Mouse (Mus musculus): ENCODE data around the gene Myh11.
A peak's percentile ranks its signal among the peaks of the same experiment; 100 is the strongest.

The Myh11 gene

DNA sequence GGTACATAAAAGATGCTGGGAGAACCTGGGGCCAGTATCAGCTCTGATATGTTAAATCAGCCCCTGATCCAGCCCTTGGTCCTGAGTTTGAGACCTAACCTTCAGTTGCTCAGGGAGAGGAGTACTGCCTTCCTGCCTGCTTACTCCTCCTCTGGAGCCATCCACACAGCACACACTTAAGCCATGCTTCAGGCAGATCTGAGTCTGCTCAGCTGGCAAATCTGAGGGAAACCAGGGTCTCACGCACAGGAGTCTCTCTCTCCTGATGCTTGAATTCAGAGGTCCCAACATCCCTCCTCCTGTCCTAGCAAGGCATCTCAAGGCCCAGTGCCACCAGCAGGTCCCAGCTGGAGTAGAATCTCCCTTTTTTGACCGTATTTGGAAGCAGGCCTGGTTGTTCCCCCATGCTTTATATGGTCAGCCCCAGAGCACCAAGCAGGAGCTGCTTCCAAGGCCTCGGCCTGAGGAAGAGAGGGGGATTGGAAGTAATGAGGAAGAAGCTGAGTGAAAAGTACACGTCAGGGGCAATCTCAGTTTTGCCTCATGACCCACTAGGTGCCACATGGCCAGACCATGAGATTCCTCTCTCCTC, 18.7 kb downstream of the Myh11 start:
- no peak for DNase-seq (ENCODE audit: low read depth, low spot score)

DNA sequence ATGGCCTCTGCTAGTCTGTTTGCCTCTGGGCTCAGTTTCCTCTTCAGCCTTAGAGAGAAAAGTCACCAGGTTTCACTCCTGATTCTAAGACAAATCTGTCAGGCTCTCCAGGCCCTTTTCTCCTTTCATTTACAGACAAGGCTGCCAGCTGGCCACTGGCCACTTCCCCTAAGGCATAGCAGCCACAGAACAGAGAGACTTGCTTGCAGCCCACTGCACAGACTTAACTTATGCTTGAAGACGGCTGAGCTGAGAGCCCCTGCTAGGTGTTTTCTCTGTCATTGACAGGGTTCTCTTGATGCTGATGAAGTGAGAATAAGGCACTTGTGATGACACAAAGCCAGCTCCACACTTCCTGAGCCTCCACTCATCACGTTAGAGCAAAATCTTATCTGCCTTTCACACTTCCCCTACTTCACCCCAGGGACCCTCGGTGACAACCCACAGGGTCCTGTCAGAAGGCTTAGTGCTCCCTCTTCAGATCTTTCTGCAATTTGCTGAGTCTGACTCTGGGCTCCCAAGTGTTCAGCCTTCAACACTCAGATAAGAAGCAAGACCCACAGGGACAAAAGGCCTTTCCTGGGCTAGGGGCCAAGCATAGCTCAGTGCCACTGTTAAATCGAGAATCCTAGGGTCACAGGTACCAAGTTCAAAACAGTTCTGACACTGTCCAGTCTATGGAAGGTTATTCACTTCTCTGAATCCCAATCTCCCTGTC, 25.8 kb downstream of the Myh11 start:
- DNase-seq (ENCODE audit: low read depth, low spot score), result no peak

DNA sequence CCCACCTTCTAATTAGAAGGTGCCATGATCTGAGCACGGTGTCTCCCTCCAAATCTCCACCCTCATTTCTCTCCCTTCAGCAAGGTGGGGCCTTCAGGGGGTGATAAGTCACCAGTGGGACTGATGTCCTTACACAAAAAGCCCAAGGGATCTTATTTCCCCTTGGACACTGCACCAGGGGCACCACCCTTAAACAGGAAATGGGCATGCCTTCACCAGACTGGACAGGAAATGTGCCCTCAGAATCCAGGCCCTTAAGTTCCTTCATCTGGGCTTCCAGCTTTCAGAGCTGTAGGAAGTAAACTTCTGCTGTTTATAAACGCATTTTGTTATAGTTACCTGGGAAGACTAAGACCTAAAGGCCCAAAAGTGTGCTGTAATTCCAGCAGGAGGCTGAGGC, 26.7 kb downstream of the Myh11 start:
- no peak for DNase-seq (ENCODE audit: low read depth, low spot score)

DNA sequence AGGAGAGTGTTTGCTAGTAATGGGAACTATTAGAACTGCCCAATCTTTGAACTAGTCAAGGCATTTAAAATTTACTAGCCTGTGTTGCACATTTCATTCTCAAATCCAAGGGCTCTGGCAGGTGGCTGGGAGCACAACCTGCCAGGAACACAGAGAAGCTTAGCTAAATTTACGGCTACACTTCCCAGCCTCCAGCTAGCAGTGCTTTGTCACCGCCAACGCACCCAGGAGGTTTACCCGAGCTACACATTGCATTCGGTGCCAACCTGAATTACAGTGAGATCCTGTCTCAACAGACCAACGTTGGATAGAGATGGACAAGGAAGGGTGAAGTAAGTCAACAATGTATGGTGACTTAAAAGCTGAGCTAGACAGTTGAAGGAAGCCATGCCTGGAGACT, 27.9 kb downstream of the Myh11 start:
- DNase-seq (ENCODE audit: low read depth, low spot score), result no peak

DNA sequence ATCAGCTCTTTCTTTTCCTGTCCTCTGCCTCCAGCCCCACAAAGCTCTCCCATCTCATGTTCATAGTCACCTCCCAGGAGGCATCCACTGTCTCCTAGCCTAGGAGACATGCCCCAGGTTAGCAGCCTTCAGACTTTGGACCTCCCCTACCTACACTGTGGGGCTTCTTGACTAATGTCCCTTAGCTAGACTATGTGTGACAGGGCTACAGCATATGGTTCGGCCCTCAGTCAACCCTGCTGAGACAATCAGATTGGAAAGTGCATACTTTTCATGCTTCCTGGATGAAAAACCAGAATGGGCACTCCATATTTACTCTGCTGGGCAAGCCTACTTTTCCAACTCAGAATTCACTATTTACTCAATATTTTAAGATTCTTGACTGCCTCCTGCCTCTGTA, 28.8 kb downstream of the Myh11 start:
- DNase-seq (ENCODE audit: low read depth, low spot score), result no peak

DNA sequence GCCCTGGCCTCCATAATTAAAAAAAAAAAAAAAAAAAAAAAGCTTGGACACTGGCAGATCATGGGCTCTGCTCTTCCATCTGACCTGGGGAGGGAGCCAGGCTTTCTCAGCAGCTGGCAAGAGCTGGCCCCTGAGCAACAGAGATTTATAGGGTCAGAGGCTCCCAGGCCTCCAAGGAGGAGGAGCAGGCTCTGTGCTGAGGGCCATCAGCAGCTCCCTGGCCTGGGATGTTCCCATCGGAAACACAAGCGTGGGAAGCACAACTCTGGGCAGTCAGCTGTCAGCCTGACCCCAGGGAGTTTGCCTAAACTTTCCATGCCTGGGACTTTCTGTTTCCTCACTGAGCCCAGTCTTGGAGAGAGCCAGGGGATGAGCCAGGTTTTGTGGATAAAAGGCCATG, 32.3 kb downstream of the Myh11 start:
- no peak for DNase-seq (ENCODE audit: low read depth, low spot score)

DNA sequence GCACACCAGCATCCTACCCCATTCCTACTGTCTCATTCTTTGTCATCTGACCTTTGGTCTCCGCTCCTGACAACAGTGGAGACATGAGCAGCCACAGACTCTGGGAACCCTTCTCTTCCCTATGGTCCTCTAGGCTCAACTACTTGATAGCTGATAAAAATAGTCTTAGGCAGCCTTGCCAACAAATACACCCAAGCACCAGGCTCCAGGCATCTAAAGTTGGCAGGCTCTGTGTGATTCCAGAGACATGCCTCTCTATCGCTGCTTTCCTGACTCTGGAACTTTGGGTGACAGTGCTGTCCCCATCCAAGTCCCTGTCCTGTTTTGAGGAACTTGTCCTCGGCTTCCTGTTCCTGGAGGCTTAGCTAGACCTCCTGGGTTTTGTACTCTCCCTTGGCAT, 37.6 kb downstream of the Myh11 start:
- DNase-seq (ENCODE audit: low read depth, low spot score), result no peak

DNA sequence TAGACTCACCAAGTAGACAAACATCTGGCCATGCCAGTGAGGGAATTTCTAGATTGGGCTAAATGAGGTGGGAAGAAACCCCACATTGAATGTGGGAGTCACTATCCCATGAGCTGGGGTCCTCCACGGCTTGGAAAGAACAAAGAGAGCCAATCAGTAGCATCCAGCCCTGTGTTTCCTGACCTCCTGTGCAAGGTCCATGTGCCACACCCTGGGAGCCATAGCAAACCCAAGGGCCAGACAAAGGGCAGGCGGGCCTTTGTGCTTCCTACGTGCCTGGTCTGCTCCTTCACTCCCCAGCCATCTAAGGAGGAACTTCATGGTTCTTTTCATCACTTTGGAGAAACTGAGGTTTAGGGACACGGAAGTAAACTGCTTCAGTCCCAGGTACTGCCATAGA, 38.3 kb downstream of the Myh11 start:
- DNase-seq (ENCODE audit: low read depth, low spot score), result no peak

DNA sequence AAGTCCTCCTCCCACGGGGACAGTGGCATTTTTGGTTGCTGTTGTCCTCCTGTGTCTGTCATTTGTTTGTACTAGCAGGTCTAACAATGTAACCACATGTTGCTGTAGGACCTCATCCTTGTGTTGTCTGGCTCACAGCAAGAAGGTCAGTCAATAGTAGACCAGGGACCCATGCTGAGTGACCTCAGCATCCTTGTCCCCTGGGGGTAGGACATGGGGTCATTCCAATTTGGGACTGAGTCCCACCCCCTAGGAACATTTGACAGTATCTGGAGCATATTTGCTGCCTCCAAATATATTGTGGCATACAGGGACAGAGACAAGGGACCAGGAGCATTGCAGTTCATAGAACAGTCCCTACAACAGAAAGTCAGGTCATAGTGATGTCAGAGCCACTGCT, 41.3 kb downstream of the Myh11 start:
- no peak for DNase-seq (ENCODE audit: low read depth, low spot score)

DNA sequence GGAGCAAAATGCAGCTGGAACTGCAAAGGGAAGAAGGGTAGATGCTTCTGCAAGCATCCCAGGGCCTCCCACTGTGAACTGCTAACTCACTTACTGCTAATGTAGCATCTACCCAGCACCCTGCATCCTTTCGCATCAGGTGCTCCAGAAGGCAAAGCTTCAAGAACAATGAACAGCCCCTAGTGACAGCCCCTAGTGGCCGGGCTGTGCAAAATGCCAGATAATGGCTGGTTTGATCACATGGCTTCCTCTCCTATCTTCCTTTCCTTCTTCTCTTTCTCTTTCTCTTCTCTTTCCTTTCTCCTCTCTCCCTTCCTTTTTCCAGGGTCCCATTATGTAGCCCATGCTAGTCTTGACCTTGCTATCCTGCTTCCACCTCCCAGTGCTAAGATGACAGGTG, 48.6 kb downstream of the Myh11 start:
- no peak for DNase-seq (ENCODE audit: low read depth, low spot score)

DNA sequence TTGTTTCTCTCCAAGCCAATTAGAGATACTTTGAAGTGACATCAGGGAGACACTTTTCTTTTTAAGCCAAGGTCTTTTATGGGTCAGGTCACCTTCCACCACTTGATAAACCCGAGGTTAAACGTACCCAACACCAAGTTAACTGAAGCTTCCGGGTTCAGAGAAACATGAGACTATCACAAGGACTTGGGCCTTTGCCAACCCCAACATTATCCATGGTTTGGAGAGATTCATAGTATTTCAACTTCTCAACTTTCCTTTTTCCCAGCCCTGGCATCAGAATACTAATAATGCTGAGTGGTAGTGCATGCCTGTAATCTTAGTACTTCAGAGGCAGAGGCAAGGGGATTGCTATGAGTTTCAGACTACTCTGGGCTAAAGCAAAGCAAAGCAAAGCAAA, 49.1 kb downstream of the Myh11 start:
- no peak for DNase-seq (ENCODE audit: low read depth, low spot score)

DNA sequence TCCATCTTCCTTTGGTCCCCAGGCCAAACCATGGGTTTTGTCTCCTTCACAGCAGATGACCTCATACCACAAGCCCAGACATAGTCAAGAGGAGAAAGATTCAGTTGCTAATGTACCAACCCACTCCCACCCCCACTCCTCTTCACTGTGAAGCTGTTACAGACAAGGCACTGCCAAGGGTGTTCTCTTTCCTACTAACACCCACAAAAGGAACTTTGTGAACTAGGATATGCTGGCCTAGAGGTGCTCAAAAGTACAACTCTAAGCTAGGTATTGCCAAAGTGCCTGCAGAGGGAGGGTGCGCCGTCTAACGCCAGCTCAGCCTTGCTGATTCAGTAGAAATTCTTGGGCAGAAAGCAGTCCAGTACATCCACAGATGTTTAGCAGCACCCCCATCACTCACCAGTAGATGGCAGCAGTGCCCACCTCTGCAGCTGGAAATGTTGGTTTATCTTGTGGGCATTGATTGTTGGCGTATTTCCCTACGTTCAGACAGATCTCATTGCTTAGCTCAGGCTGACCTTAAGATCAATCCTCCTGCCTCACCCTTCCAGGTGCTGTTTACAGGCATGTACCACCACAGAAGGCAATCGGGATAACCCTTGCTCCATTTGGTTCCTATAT, 54.0 kb downstream of the Myh11 start:
- DNase-seq (ENCODE audit: low read depth, low spot score), result peak; percentile 30

DNA sequence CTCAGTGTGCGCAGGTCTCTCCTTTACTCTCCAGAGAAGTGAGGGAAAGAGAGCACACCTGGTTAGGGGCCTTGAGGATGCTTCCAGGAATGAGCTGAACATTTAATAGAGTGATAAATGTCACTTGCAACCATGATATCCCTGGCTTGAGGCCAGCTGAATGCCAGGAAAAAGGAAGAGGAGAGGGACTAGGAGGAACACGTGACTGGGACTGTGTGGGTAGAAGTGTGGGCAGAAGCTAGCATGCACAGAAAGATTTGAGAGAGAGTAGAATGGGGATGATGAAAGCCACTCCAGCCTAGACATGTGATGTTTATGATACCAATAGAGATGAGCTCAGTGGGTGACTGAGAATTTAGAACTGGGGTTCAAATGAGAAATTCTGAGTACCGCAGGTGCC, 76.0 kb downstream of the Myh11 start:
- no peak for DNase-seq (ENCODE audit: low read depth, low spot score)

DNA sequence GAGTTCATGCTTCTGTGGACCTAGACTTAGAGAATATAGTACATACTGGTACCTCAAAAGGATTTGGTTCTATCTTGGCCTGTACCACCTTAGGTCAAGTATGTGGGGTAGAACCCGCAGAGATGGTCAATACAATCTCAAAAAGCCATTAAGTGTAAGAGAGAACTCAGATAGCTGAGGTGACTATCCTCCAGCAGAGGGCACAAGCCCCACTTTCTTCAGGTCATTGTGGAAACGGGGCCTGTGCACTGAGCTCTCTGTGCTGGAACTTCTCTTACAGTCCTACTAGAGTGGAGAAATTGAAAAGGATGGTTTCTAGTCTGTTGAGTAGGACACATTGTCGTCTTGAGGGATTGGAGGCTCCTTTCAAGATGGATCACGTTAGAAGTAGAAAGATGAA, 92.4 kb downstream of the Myh11 start:
- DNase-seq (ENCODE audit: low read depth, low spot score), result no peak

DNA sequence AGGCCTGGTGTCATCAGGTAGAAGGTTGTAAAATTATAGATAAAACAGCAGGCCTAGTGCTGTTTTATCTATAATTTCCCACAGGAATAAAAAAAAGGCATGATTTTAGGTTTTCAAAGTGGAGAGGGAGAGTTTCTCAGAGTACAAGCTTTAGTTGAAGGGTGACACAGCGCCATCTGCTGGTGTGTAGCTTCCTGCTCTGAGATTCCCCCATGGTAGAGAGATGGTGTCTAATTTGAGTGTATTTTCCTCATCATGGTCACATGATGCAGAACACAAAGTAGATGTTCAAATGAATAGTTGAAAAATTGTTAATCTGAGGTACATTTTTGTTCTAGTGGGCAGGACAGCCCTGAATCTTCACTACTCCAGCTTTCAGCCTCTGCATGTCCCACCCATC, 95.7 kb downstream of the Myh11 start:
- no peak for DNase-seq (ENCODE audit: low read depth, low spot score)

DNA sequence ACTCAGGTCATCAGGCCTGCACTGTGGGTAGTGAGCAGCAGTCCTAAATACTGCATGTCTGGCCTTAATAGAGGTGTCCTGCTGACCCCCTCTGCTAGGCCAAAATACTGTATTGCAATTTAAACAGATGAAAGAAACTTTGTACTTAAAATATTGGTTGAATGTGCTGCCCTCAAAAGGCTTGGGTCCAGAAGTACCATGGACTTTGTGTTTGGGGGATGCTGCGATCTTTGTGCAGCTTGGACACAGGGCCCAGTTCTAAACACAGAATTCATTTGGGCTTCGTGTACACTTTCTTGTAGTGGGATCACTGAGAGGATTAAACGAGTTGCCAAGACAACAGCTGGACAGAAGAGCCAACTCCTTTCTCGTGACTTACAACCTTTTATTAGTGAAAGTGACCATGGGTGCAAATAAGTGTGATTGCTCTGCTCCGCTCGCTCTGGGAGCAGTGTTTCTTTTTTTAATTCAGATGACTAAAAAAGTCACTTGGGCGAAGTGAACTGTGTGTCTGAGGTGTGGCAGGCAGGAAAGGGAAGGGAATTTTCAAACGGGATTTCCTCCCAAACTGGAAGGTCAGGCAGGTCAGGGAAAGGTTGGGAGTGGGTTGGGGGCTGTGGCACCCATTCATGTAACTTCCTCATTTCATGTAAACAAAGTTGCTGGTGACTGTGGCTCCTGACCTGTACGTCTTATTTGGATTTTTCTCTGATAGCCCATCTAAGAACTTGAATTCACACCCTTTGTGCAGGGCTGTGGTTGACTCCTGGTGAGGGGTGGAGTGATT, 96.8 kb downstream of the Myh11 start:
- no peak for DNase-seq (ENCODE audit: low read depth, low spot score)

DNA sequence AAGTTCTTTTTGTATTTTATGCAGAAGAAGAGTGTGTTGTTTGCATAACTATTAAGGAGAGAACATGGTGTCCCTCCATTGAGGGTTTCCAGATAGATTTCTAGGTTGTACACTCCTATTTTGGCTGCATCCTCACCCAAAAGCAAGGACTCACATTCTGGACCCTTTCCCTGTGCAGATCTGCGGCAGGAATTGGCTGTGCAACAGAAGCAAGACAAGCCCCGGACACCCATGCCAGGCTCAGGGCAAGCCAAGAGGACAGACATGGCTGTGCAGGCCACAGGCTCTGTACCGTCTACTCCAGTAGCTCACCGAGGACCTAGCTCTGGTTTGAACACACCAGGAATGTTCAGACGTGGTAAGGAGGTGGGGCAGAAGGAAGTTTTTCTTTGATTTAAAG, 105.7 kb downstream of the Myh11 start:
- no peak for DNase-seq (ENCODE audit: low read depth, low spot score)

DNA sequence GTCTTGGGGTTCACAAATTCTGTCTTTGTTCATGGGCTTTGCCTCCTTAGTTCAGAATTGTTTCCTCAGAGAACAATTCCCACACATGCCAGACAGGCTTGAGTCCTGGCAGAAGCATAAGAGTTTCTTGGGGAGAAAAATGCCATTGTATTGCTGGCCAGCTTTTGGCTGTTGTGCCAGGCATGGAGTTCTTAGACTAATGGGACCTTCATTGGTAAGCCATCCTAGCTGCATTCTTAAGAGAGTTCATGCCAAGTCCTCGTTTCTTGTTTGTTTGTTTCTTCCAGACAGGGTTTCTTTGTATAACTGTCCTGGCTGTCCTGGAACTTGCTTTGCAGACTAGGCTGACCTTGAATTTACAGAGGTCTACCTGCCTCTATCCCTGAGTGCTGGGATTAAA, 107.3 kb downstream of the Myh11 start:
- no peak for DNase-seq (ENCODE audit: low read depth, low spot score)

DNA sequence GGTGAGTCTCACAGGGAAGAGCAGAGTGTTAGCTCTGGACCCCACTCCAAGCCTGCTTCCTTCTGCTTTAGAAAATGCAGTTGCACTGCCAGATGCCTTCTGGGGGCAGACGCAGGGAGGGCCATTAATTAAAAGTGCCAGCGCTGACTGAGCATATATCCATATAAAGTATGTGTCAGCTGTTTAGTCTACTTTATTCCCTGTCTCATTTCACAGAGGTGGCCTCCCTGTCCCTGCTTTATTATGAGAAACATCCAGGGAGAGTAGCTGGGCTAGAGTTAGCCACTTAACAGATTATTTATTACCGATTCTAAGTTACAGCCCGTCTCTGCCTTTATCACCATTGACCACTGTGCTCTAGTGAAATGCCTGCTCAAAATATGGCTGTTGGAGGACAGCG, 108.8 kb downstream of the Myh11 start:
- DNase-seq (ENCODE audit: low read depth, low spot score), result no peak

DNA sequence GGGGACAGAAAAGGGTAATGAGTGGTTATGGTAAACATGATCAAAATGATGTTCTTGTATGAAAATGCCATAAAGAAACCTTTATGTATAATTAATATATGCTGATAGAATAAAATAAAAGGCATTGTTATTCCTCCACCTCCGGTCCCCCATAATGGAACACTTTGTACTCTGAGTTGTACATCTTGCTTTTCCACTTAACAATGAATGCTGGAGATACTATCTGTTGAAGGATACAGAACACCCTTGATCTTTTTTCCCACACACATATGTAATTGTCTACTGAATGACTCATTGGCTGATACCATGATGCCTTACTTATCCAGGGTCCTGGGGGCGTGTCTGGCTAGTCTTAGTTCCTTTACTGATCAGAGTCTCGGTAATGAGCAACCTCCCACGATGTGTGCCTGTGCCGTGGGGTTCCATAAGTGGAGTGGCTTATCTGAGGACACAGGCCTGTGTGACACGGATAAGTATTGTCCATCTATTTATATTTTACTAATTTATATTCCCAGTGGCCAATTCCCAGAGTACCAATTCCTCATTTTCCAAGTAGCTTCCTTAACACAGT, 110.9 kb downstream of the Myh11 start:
- no peak for DNase-seq (ENCODE audit: low read depth, low spot score)

DNA sequence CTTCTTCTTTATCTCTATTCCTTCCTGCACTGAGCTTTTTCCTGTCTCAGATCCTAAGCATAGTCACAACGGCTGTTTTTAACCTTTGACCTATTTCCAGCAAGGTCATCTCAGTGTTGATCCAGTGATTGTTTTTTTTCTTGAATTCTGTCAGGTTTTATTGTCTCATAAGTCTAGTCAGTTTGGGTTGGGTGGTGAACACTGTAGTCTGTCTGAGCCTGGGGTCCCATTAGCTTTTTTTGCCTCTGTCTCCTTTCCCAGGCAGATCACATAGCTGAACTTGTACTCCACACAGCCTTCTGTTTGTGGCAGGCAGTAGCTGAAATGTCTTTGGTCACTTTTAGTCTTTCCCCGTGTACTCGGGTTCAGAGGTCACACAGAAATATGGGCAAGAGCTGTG, 113.1 kb downstream of the Myh11 start:
- no peak for DNase-seq (ENCODE audit: low read depth, low spot score)

DNA sequence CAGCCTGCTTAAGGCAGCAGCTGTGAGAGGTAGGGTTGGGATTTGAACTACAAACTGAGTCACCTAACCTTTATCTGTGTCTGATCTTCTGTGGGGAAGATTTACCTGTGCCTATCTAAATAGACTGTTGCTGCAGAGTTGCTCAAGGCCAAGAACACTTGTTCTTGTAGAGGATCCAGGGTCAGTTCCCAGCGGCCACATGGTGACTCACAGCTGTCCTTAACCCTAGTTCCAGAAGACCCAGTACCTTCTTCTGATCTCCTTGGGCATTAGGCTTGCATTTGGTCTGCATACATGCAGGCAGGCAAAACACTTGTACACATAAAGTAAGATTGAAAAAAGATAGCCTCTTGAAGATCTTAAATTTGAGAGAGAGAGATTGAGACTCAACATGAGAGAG, 121.5 kb downstream of the Myh11 start:
- DNase-seq (ENCODE audit: low read depth, low spot score), result no peak

Measured in brain, embryonic 18.5 days (tissue).